Mouse (Mus musculus): ENCODE results near the gene Hoxa5. TPM values are rescaled to one million over a fixed set of nuclear protein-coding genes. Genes with fewer than 3 reads are reported as not detected.

Gene Hoxa5
- polyA plus RNA-seq, 1 experiment: 0.06 TPM

GRCm38 (mm10) chr6:52228475-52229465 is 24.4 kb upstream of the Hoxa5 start:
- Histone ChIP-seq H3K4me3 (ENCODE audit: control insufficient read depth, low read depth, low read length) (no peak overlapping the region; the same call in 1 of the 2 replicates), H3K27me3 (ENCODE audit: control insufficient read depth, insufficient read depth, low read length) (peaks cover 37% of the 10 kb centered on the region), H3K4me1 (ENCODE audit: control insufficient read depth, insufficient read depth, low read length) (peaks cover 7% of the 10 kb centered on the region), H3K36me3 (ENCODE audit: control insufficient read depth, insufficient read depth, low read length) (no peaks in the 10 kb centered on the region), H3K27ac (ENCODE audit: control insufficient read depth, insufficient read depth, low read depth, low read length) (no peak overlapping the region)
- TF ChIP-seq CTCF (IDR thresholded peaks at IDR 0.05; ENCODE audit: control insufficient read depth, insufficient read depth, insufficient replicate concordance, low read depth, low read length) (no peak), POLR2A (IDR thresholded peaks at IDR 0.05; ENCODE audit: control insufficient read depth, low read depth, low read length) (no peak)

GRCm38 (mm10) chr6:52227470-52228222 is 23.3 kb upstream of the Hoxa5 start:
- H3K4me1 ChIP-seq (ENCODE audit: control insufficient read depth, insufficient read depth, low read length): peaks cover 7% of the 10 kb centered on the region
- no peaks in the 10 kb centered on the region for H3K36me3 ChIP-seq (ENCODE audit: control insufficient read depth, insufficient read depth, low read length)
- TF ChIP-seq POLR2A (IDR thresholded peaks at IDR 0.05; ENCODE audit: control insufficient read depth, low read depth, low read length): no peak
- TF ChIP-seq CTCF (IDR thresholded peaks at IDR 0.05; ENCODE audit: control insufficient read depth, insufficient read depth, insufficient replicate concordance, low read depth, low read length): no peak
- H3K27ac ChIP-seq (ENCODE audit: control insufficient read depth, insufficient read depth, low read depth, low read length): no peak overlapping the region
- no peak overlapping the region for H3K4me3 ChIP-seq (ENCODE audit: control insufficient read depth, low read depth, low read length)
- H3K27me3 ChIP-seq (ENCODE audit: control insufficient read depth, insufficient read depth, low read length): peaks cover 30% of the 10 kb centered on the region

DNA sequence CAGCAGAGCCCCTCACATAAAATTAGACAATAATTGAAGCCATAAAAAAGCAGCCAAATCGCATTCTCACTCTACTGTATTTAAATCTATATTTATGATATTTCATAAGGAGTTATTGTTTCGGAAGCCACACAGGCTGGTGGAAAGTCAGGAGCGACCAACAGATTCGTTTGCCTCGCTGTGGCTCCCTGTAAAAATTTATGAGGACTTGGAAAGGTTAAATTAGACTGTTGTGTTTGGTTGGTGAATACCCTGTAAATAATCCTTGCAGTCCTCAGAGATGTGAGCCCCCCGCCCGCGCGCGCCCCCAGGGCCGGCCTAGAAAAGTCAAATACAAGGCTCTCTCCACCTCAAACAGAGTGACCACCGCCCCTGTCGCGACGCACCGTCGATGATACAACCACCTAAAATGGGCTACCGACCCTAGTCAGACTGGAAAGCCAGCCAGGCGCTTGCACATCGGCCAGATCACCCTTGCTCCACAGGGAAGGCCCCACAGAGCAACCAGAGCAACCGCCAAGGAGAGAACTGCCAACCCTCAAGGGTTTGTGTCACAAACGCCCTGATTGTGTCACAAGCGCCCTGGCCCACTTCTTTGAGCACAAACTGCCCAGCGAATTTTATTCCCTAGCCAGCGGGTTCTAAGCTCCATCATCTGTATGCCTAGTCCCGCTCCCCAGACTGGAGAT is 22.3 kb upstream of the Hoxa5 start:
- Histone ChIP-seq H3K36me3 (ENCODE audit: control insufficient read depth, insufficient read depth, low read length) (no peaks in the 10 kb centered on the region), H3K27ac (ENCODE audit: control insufficient read depth, insufficient read depth, low read depth, low read length) (no peak overlapping the region), H3K27me3 (ENCODE audit: control insufficient read depth, insufficient read depth, low read length) (peaks cover 25% of the 10 kb centered on the region), H3K4me1 (ENCODE audit: control insufficient read depth, insufficient read depth, low read length) (peaks cover 14% of the 10 kb centered on the region), H3K4me3 (ENCODE audit: control insufficient read depth, low read depth, low read length) (no peak overlapping the region; the same call in 1 of the 2 replicates)
- no peak for TF ChIP-seq POLR2A (IDR thresholded peaks at IDR 0.05; ENCODE audit: control insufficient read depth, low read depth, low read length)
- TF ChIP-seq CTCF (IDR thresholded peaks at IDR 0.05; ENCODE audit: control insufficient read depth, insufficient read depth, insufficient replicate concordance, low read depth, low read length): no peak

- Histone ChIP-seq H3K27me3 (ENCODE audit: control insufficient read depth, insufficient read depth, low read length) (peaks cover 25% of the 10 kb centered on the region), H3K36me3 (ENCODE audit: control insufficient read depth, insufficient read depth, low read length) (no peaks in the 10 kb centered on the region), H3K27ac (ENCODE audit: control insufficient read depth, insufficient read depth, low read depth, low read length) (no peak overlapping the region), H3K4me1 (ENCODE audit: control insufficient read depth, insufficient read depth, low read length) (peaks cover 20% of the 10 kb centered on the region), H3K4me3 (ENCODE audit: control insufficient read depth, low read depth, low read length) (peak overlapping the region; percentile 19)
- TF ChIP-seq POLR2A (IDR thresholded peaks at IDR 0.05; ENCODE audit: control insufficient read depth, low read depth, low read length): no peak
- no peak for TF ChIP-seq CTCF (IDR thresholded peaks at IDR 0.05; ENCODE audit: control insufficient read depth, insufficient read depth, insufficient replicate concordance, low read depth, low read length)
Measured at GRCm38 (mm10) chr6:52225612-52226568, 21.5 kb upstream of the Hoxa5 start.

DNA sequence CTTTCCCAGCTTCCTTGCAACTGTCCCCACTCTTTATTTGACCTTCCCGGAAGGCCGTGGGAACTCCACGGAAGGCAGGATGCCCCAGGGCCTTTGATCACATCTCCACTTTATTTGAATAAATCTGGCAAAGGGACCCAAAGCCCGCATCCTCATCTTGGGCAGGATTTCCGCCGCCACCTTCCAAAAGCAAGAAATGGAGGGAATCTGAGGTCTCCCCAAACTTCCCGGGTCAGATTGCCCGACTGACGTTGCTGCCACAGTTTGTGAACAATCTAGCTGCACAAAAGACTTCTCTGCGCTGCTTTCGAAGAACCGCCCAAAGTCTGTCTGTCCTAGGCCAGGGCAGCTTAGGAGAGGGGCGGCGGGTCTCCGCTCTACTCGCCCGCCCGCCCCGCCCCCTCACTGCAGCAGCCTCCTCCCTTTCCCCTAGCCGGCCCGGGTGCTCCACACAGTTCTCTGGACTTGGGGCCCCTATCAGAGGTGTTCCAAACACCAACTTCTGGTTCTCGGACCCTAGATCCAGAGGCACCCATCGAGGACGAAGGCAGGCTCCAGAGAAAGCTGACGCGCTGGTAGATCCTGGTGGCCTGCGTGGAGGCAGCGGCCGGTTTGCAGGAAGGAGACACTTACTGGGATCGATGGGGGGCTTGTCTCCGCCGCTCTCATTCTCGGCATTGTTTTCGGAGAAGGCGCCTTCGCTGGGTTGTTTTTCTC is 20.7 kb upstream of the Hoxa5 start:
- H3K27ac ChIP-seq (ENCODE audit: control insufficient read depth, insufficient read depth, low read depth, low read length): no peak overlapping the region
- peaks cover 21% of the 10 kb centered on the region for H3K27me3 ChIP-seq (ENCODE audit: control insufficient read depth, insufficient read depth, low read length)

More for the DNA sequence above, 20.7 kb upstream of the Hoxa5 start:
- TF ChIP-seq POLR2A (IDR thresholded peaks at IDR 0.05; ENCODE audit: control insufficient read depth, low read depth, low read length): no peak
- TF ChIP-seq CTCF (IDR thresholded peaks at IDR 0.05; ENCODE audit: control insufficient read depth, insufficient read depth, insufficient replicate concordance, low read depth, low read length): no peak
- no peaks in the 10 kb centered on the region for H3K36me3 ChIP-seq (ENCODE audit: control insufficient read depth, insufficient read depth, low read length)
- peaks cover 20% of the 10 kb centered on the region for H3K4me1 ChIP-seq (ENCODE audit: control insufficient read depth, insufficient read depth, low read length)
- H3K4me3 ChIP-seq (ENCODE audit: control insufficient read depth, low read depth, low read length): peak overlapping the region; percentile 19

All from testis, adult 2 months (tissue).